Mouse (Mus musculus) MEL (cell line): ENCODE measurements around the gene Tgoln1. TPM values are rescaled to one million over a fixed set of nuclear protein-coding genes. Genes with fewer than 3 reads are reported as not detected.

Source experiments
- DNase-seq: peaks from one replicate; pipeline ENCODE4 v3.0.0; 2011; ENCODE audit warnings: low read depth, low spot score
- H3K27ac ChIP-seq: 2 replicates; pipeline ENCODE4 v1.5.1; 2012; ENCODE audit warnings: low read depth, mild to moderate bottlenecking, control low read depth, low read length, moderate library complexity; ENCODE audit not compliant: control insufficient read depth
- H3K27me3 ChIP-seq, 2 experiments: fragments of 150-350 bp in 1 of 2; sonication (generic) in 1 of 2; 2 replicates each; pipeline ENCODE4 v1.6.1; 2012; ENCODE audit warnings: low read length in 2 of 2, mild to moderate bottlenecking in 2 of 2, improper control_type of control experiment in 1 of 2, moderate library complexity in 1 of 2; ENCODE audit not compliant: insufficient read depth in 2 of 2, control insufficient read depth in 1 of 2
- H3K36me3 ChIP-seq, 2 experiments: 2 replicates each; pipeline ENCODE4 v1.6.1; 2012 to 2014; ENCODE audit warnings: low read length in 2 of 2, improper control_type of control experiment in 1 of 2, inconsistent platforms in 1 of 2, mild to moderate bottlenecking in 1 of 2; ENCODE audit not compliant: insufficient read depth in 2 of 2, control insufficient read depth in 1 of 2
- H3K4me1 ChIP-seq, 2 experiments: fragments of 150-350 bp in 1 of 2; sonication (generic) in 1 of 2; 2 replicates each; pipeline ENCODE4 v1.6.1; 2012; ENCODE audit warnings: low read length in 2 of 2, improper control_type of control experiment in 1 of 2, mild to moderate bottlenecking in 1 of 2; ENCODE audit not compliant: insufficient read depth in 2 of 2, control insufficient read depth in 1 of 2
- H3K4me3 ChIP-seq, 2 experiments: fragments of 150-350 bp in 1 of 2; sonication (generic) in 1 of 2; 2 replicates each; pipeline ENCODE4 v1.5.1; 2012; ENCODE audit warnings: low read depth in 2 of 2, low read length in 2 of 2, mild to moderate bottlenecking in 2 of 2, moderate library complexity in 2 of 2, control low read depth in 1 of 2, improper control_type of control experiment in 1 of 2; ENCODE audit not compliant: control insufficient read depth in 1 of 2, insufficient read depth in 1 of 2
- H3K79me2 ChIP-seq: 2 replicates; pipeline ENCODE4 v1.6.1; 2012; ENCODE audit warnings: mild to moderate bottlenecking, low read length, moderate library complexity; ENCODE audit not compliant: control insufficient read depth, poor library complexity, insufficient read depth
- H3K9ac ChIP-seq: 2 replicates; pipeline ENCODE4 v1.6.1; 2012; ENCODE audit warnings: low read depth, mild to moderate bottlenecking, control low read depth, low read length, moderate library complexity; ENCODE audit not compliant: control insufficient read depth, poor library complexity, severe bottlenecking
- H3K9me3 ChIP-seq: fragments of 150-350 bp; sonication (generic); replicated peaks from 2 replicates; pipeline ENCODE4 v1.6.1; 2012; ENCODE audit warnings: mild to moderate bottlenecking, low read length, improper control_type of control experiment, moderate library complexity; ENCODE audit not compliant: insufficient read depth
- BHLHE40 ChIP-seq: IDR thresholded peaks from 2 replicates; pipeline ENCODE4 v1.6.1; 2012; ENCODE audit warnings: low read depth, mild to moderate bottlenecking, inconsistent platforms, low read length, improper control_type of control experiment, borderline replicate concordance
- CHD1 ChIP-seq: IDR thresholded peaks from 2 replicates; pipeline ENCODE4 v1.6.1; 2012; ENCODE audit warnings: low read depth, mild to moderate bottlenecking, inconsistent platforms, low read length, improper control_type of control experiment
- CHD2 ChIP-seq: IDR thresholded peaks from 2 replicates; pipeline ENCODE4 v1.6.1; 2011; ENCODE audit warnings: low read length, improper control_type of control experiment
- CTCF ChIP-seq, 3 experiments: IDR thresholded peaks in 2 of 3; conservative IDR thresholded peaks in 1 of 3; 2 replicates each; pipeline ENCODE4 v1.5.1; 2011 to 2012; ENCODE audit warnings: low read length in 3 of 3, low read depth in 2 of 3, mild to moderate bottlenecking in 2 of 3, improper control_type of control experiment in 1 of 3, inconsistent platforms in 1 of 3, mixed read lengths in 1 of 3, moderate library complexity in 1 of 3; ENCODE audit not compliant: control insufficient read depth in 1 of 3, insufficient read depth in 1 of 3, poor library complexity in 1 of 3, severe bottlenecking in 1 of 3
- E2F4 ChIP-seq: IDR thresholded peaks from 2 replicates; pipeline ENCODE4 v1.6.1; 2011; ENCODE audit warnings: low read depth, low read length, improper control_type of control experiment, borderline replicate concordance
- EP300 ChIP-seq, 2 experiments: IDR thresholded peaks; 2 replicates each; pipeline ENCODE4 v1.6.1; 2011; ENCODE audit warnings: improper control_type of control experiment in 2 of 2, low read length in 2 of 2, low read depth in 1 of 2, mild to moderate bottlenecking in 1 of 2
- GABPA ChIP-seq: IDR thresholded peaks from 2 replicates; pipeline ENCODE4 v1.6.1; 2012; ENCODE audit warnings: low read depth, mild to moderate bottlenecking, inconsistent platforms, low read length, improper control_type of control experiment, moderate library complexity
- GATA1 ChIP-seq: IDR thresholded peaks from 2 replicates; pipeline ENCODE4 v1.6.1; 2011; ENCODE audit warnings: low read depth, low read length, improper control_type of control experiment
- HCFC1 ChIP-seq: IDR thresholded peaks from 2 replicates; pipeline ENCODE4 v1.6.1; 2012; ENCODE audit warnings: low read depth, mild to moderate bottlenecking, inconsistent platforms, low read length, improper control_type of control experiment, moderate library complexity
- JUND ChIP-seq: IDR thresholded peaks from 2 replicates; pipeline ENCODE4 v1.6.1; 2011; ENCODE audit warnings: low read depth, mild to moderate bottlenecking, improper control_type of control experiment, low read length
- KAT2A ChIP-seq: conservative IDR thresholded peaks from 2 replicates; pipeline ENCODE4 v1.6.1; 2012; ENCODE audit warnings: low read depth, low read length, improper control_type of control experiment, inconsistent platforms
- MAX ChIP-seq: IDR thresholded peaks from 2 replicates; pipeline ENCODE4 v1.6.1; 2011; ENCODE audit warnings: low read length, improper control_type of control experiment
- MEF2A ChIP-seq: IDR thresholded peaks from 2 replicates; pipeline ENCODE4 v1.6.1; 2014; ENCODE audit warnings: low read depth, mild to moderate bottlenecking, inconsistent platforms, low read length, improper control_type of control experiment; ENCODE audit not compliant: poor library complexity, insufficient replicate concordance, severe bottlenecking; ENCODE audit errors: extremely low read depth
- MYC ChIP-seq: IDR thresholded peaks from 2 replicates; pipeline ENCODE4 v1.6.1; 2011; ENCODE audit warnings: low read depth, mild to moderate bottlenecking, low read length, improper control_type of control experiment, moderate library complexity
- POLR2A ChIP-seq, 2 experiments: IDR thresholded peaks; 2 replicates each; pipeline ENCODE4 v1.6.1; 2011 to 2012; ENCODE audit warnings: low read length in 2 of 2, mild to moderate bottlenecking in 2 of 2, control low read depth in 1 of 2, improper control_type of control experiment in 1 of 2, low read depth in 1 of 2, moderate library complexity in 1 of 2; ENCODE audit not compliant: control insufficient read depth in 1 of 2, insufficient read depth in 1 of 2, poor library complexity in 1 of 2
- POLR2AphosphoS2 ChIP-seq: IDR thresholded peaks from 2 replicates; pipeline ENCODE4 v1.6.1; 2011; ENCODE audit warnings: low read length, improper control_type of control experiment
- POLR2AphosphoS5 ChIP-seq: IDR thresholded peaks from 2 replicates; pipeline ENCODE4 v1.6.1; 2012; ENCODE audit warnings: low read depth, borderline replicate concordance, mild to moderate bottlenecking, inconsistent platforms, low read length, moderate library complexity, mixed read lengths
- RAD21 ChIP-seq: IDR thresholded peaks from 2 replicates; pipeline ENCODE4 v1.6.1; 2011; ENCODE audit warnings: mild to moderate bottlenecking, low read depth, low read length, improper control_type of control experiment
- SMC3 ChIP-seq: IDR thresholded peaks from 2 replicates; pipeline ENCODE4 v1.6.1; 2011; ENCODE audit warnings: low read depth, low read length, improper control_type of control experiment
- TAL1 ChIP-seq: IDR thresholded peaks from 2 replicates; pipeline ENCODE4 v1.6.1; 2012; ENCODE audit warnings: mild to moderate bottlenecking, inconsistent platforms, low read length, moderate library complexity, mixed read lengths
- TBP ChIP-seq: IDR thresholded peaks from 2 replicates; pipeline ENCODE4 v1.8.0; 2011; ENCODE audit warnings: low read depth, low read length, improper control_type of control experiment
- USF1 ChIP-seq: IDR thresholded peaks from 2 replicates; pipeline ENCODE4 v1.6.1; 2014; ENCODE audit warnings: low read depth, mild to moderate bottlenecking, inconsistent platforms, low read length, improper control_type of control experiment, moderate library complexity
- ZC3H11A ChIP-seq: IDR thresholded peaks from 2 replicates; pipeline ENCODE4 v1.6.1; 2012; ENCODE audit warnings: low read depth, mild to moderate bottlenecking, inconsistent platforms, low read length, improper control_type of control experiment
- ZKSCAN1 ChIP-seq: IDR thresholded peaks from 2 replicates; pipeline ENCODE4 v1.6.1; 2012; ENCODE audit warnings: low read depth, mild to moderate bottlenecking, inconsistent platforms, low read length, improper control_type of control experiment, moderate library complexity
- ZMIZ1 ChIP-seq: IDR thresholded peaks from 2 replicates; pipeline ENCODE4 v1.6.1; 2012; ENCODE audit warnings: low read depth, mild to moderate bottlenecking, inconsistent platforms, low read length, improper control_type of control experiment, moderate library complexity
- ZNF384 ChIP-seq: IDR thresholded peaks from 2 replicates; pipeline ENCODE4 v1.6.1; 2012; ENCODE audit warnings: low read depth, mild to moderate bottlenecking, inconsistent platforms, low read length, improper control_type of control experiment
- polyA plus RNA-seq, 2 experiments: library from polyadenylated mRNA; stranded (reverse) in 1 of 2; unstranded in 1 of 2; fragments of >175 nt in 1 of 2; fragments of >200 nt in 1 of 2; gene quantifications; 2 replicates each; pipeline versions ENCODE4 v1.2.1 to v1.2.4; 2012; ENCODE audit warnings: low replicate concordance in 2 of 2, low read depth in 1 of 2; ENCODE audit not compliant: insufficient read length in 2 of 2, insufficient read depth in 1 of 2, missing spikeins in 1 of 2
- total RNA-seq: library from RNA; depleted of rRNA; stranded (reverse); fragments of 300-350 nt; gene quantifications from 2 replicates; pipeline ENCODE4 v1.2.3, GENCODE M21; 2012

Gene Tgoln1
- total and polyA plus RNA-seq, 3 experiments = 20.6 to 106 (median 23.9) TPM

DNA sequence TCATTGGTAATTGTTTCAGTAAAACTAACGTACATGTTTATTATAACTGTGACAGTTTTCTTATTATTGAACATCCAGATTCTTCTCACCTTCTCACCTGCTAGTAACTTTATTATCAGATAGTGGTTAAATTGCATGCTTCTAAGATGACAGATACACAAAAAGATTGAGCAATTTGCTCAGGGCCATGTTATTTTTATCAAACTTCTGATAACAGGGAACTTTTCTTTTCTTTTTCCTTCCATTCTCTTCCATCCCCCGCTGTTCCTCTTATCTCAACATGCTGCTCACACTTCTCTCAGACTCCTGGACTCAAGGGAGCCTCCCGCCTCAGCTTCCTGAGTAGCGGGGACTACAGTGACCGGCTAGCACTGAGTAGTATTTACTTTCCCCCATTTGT lies 4.1 kb upstream of the Tgoln1 start:
- Histone ChIP-seq H3K9me3 (no peaks in the 10 kb centered on the region), H3K4me1 (no peaks in the 10 kb centered on the region), H3K27ac (no peak overlapping the region), H3K4me3 (no peak overlapping the region), H3K36me3 (peaks cover 0 to 4% of the 10 kb centered on the region in 2 experiments; a peak in 2 of 4 replicates), H3K27me3 (peaks cover 2% of the 10 kb centered on the region in 2 experiments; a peak in 3 of 4 replicates), H3K79me2 (peaks cover 6% of the 10 kb centered on the region), H3K9ac (no peak overlapping the region)
- no peak for TF ChIP-seq TBP
- TF ChIP-seq POLR2A (IDR thresholded peaks at IDR 0.05; ENCODE audit: control insufficient read depth in 1 of 2, insufficient read depth in 1 of 2, low read depth in 1 of 2, low read length in 2 of 2, poor library complexity in 1 of 2) = no peak
- no peak for TF ChIP-seq POLR2AphosphoS5
- no peak for TF ChIP-seq CHD2
- TF ChIP-seq EP300 (IDR thresholded peaks at IDR 0.05; ENCODE audit: low read depth in 1 of 2, low read length in 2 of 2) = no peak
- TF ChIP-seq E2F4 = no peak
- TF ChIP-seq ZNF384 = no peak
- no peak for TF ChIP-seq BHLHE40
- TF ChIP-seq KAT2A = no peak
- TF ChIP-seq GATA1 = no peak
- no peak for TF ChIP-seq TAL1
- TF ChIP-seq ZKSCAN1 = no peak
- TF ChIP-seq CTCF (IDR thresholded peaks at IDR 0.05 in 2 of 3, conservative IDR thresholded peaks at IDR 0.05 in 1 of 3; ENCODE audit: control insufficient read depth in 1 of 3, insufficient read depth in 1 of 3, low read depth in 2 of 3, low read length in 3 of 3, poor library complexity in 1 of 3, severe bottlenecking in 1 of 3) = no peak
- TF ChIP-seq JUND = no peak
- no peak for TF ChIP-seq POLR2AphosphoS2
- no peak for TF ChIP-seq RAD21
- TF ChIP-seq HCFC1 = no peak
- no peak for DNase-seq

DNA sequence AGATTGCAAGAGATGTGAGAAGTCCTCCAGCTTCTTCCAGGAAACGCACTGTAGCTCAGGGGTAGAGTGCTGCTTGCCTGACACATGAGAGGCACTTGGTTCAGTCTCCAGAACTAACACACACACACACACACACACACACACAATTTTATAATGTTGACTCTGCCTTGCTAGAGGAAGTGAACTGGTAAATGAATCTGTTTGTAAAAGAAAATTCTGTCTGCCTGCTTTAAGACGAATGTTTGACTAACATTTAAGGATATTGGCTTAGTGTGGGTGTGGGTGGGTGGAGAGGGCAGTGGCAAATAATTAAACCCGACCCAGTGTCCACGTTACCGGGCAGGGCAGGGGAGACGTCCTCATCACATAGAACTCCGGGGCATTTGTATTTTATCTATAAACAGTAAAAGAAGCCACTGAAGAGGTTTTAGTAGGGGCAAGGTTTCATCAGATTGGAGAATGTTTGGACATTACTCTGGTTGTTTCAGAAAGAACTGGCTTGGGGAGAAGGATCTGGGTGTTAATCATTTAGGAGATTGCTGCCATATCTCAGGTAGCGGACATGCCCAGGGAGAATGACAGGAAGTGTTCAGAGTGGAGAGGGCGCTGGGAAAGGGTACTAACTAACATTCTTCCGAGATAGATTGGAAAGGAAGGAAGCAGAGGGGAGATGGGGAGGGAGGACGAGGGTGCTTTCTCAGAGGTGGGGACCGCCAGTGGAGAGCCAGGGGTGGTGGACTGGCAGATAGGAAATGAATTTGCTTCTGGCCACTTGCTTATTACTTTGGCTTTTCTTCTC lies 3.1 kb upstream of the Tgoln1 start:
- no peak for DNase-seq
- Histone ChIP-seq H3K36me3 (peaks cover 0 to 10% of the 10 kb centered on the region in 2 experiments; a peak in 2 of 4 replicates), H3K79me2 (peaks cover 16% of the 10 kb centered on the region), H3K4me1 (peaks cover 1 to 6% of the 10 kb centered on the region in 2 experiments; a peak in 3 of 4 replicates), H3K9ac (no peak overlapping the region), H3K4me3 (no peak overlapping the region), H3K27me3 (no peaks in the 10 kb centered on the region; a peak in 1 of 4 replicates), H3K27ac (no peak overlapping the region), H3K9me3 (no peaks in the 10 kb centered on the region)
- TF ChIP-seq TAL1 = no peak
- TF ChIP-seq MYC = no peak
- no peak for TF ChIP-seq USF1
- no peak for TF ChIP-seq GABPA
- TF ChIP-seq MAX = no peak
- TF ChIP-seq EP300 (IDR thresholded peaks at IDR 0.05; ENCODE audit: low read depth in 1 of 2, low read length in 2 of 2) = no peak
- TF ChIP-seq ZC3H11A = no peak
- no peak for TF ChIP-seq BHLHE40
- no peak for TF ChIP-seq HCFC1
- TF ChIP-seq GATA1 = no peak
- no peak for TF ChIP-seq MEF2A
- no peak for TF ChIP-seq ZMIZ1
- no peak for TF ChIP-seq CHD1
- TF ChIP-seq SMC3 = no peak
- TF ChIP-seq POLR2A (IDR thresholded peaks at IDR 0.05; ENCODE audit: control insufficient read depth in 1 of 2, insufficient read depth in 1 of 2, low read depth in 1 of 2, low read length in 2 of 2, poor library complexity in 1 of 2) = no peak
